Mouse (Mus musculus): ENCODE results near the gene Zdhhc14. TPM values are rescaled to one million over a fixed set of nuclear protein-coding genes. Genes with fewer than 3 reads are reported as not detected.

The Zdhhc14 gene
- polyA plus RNA-seq, 1 experiment from 2014 or later = 1.5 TPM

DNA sequence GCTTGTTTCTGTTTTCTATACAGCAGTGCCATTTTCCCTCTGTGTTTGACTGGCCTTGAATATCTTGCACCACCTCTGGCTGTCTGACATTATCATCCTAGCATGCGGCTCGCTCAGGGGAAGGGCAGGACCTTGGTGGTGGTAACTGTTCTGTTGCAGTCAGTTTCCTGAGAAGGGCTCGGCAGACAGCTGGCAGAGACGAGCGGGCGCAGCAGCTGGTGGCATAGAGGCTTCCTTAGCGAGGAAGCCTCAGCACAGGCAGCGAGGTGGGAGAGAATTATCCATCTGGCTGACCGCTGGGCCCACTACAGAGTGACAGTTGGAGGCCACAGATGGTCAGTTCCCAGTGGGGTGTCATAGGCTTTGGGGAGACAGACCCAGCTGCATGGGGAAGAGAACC is 18.2 kb downstream of the Zdhhc14 start:
- Histone ChIP-seq H3K27ac (replicated peaks) (no peak overlapping the region), H3K9me3 (replicated peaks) (no peaks in the 10 kb centered on the region), H3K36me3 (no peaks in the 10 kb centered on the region), H3K4me3 (no peak overlapping the region), H3K4me1 (no peaks in the 10 kb centered on the region), H3K27me3 (ENCODE audit: low read depth, poor library complexity, severe bottlenecking) (no peaks in the 10 kb centered on the region)
- no peak for DNase-seq (ENCODE audit: low spot score)
- WGBS = 92% methylated on average over 9 of the region's 9 CpGs

GRCm38 (mm10) chr17:5511724-5512123 is 19.4 kb downstream of the Zdhhc14 start:
- H3K4me1 ChIP-seq = no peaks in the 10 kb centered on the region
- 86% methylated on average over 6 of the region's 6 CpGs for WGBS
- H3K9me3 ChIP-seq (replicated peaks) = no peaks in the 10 kb centered on the region
- H3K4me3 ChIP-seq = no peak overlapping the region
- no peaks in the 10 kb centered on the region for H3K36me3 ChIP-seq
- no peak overlapping the region for H3K27ac ChIP-seq (replicated peaks)
- DNase-seq (ENCODE audit: low spot score) = no peak
- H3K27me3 ChIP-seq (ENCODE audit: low read depth, poor library complexity, severe bottlenecking) = no peaks in the 10 kb centered on the region

DNA sequence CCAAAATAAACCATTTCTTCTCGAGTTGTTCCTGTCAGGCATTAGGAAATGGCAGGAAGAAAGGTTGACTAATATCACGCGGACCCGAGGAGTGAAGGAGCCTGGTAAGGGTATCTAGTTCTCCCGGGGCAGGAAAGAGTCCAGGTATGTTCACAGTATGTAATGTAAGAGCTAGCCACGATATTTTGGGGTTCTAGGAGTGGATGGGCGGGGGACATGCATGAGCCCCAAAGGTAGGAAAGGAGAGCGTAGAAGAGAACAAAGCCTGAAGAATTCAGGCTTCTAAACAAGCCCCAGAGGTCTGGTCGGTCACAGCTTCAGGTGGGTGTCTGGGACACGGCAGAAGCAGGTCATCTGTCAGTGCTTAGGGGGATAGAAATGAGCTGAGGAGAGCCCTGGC is 27.1 kb downstream of the Zdhhc14 start:
- Histone ChIP-seq H3K27ac (replicated peaks) (no peak overlapping the region), H3K4me3 (no peak overlapping the region), H3K27me3 (ENCODE audit: low read depth, poor library complexity, severe bottlenecking) (no peaks in the 10 kb centered on the region), H3K9me3 (replicated peaks) (peaks cover 13% of the 10 kb centered on the region), H3K36me3 (no peaks in the 10 kb centered on the region), H3K4me1 (no peaks in the 10 kb centered on the region)
- no peak for DNase-seq (ENCODE audit: low spot score)
- 92% methylated on average over 10 of the region's 10 CpGs for WGBS

GRCm38 (mm10) chr17:5519910-5520592 is 27.7 kb downstream of the Zdhhc14 start:
- DNase-seq (ENCODE audit: low spot score) = no peak
- H3K9me3 ChIP-seq (replicated peaks) = peaks cover 13% of the 10 kb centered on the region
- H3K4me3 ChIP-seq = no peak overlapping the region
- H3K27ac ChIP-seq (replicated peaks) = no peak overlapping the region
- 87% methylated on average over 13 of the region's 13 CpGs for WGBS
- no peaks in the 10 kb centered on the region for H3K4me1 ChIP-seq
- no peaks in the 10 kb centered on the region for H3K36me3 ChIP-seq
- no peaks in the 10 kb centered on the region for H3K27me3 ChIP-seq (ENCODE audit: low read depth, poor library complexity, severe bottlenecking)

DNA sequence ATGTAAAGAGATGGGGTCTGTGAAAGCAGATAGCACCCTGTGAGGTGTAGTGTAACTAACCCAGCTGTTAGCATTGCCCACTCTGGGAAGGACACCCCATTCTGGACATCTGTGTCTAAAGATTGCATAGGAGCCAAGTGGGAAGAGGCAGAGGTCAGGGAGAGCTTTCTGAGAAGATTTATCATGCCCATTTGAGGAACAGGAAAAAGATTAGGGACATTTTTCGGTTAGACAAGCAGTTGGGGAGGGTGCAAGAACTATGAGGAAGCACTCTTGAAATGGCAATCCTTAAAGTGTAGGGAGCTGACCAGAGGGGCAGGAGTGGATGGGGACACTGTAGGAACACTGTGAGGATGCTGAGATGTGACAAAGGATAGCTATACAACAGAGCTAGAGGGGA is 29.2 kb downstream of the Zdhhc14 start:
- no peak overlapping the region for H3K27ac ChIP-seq (replicated peaks)
- H3K9me3 ChIP-seq (replicated peaks) = peaks cover 13% of the 10 kb centered on the region
- H3K4me3 ChIP-seq = no peak overlapping the region
- no peaks in the 10 kb centered on the region for H3K27me3 ChIP-seq (ENCODE audit: low read depth, poor library complexity, severe bottlenecking)
- no peaks in the 10 kb centered on the region for H3K4me1 ChIP-seq
- no peak for DNase-seq (ENCODE audit: low spot score)
- WGBS = 80% methylated on average over 1 of the region's 1 CpGs
- no peaks in the 10 kb centered on the region for H3K36me3 ChIP-seq

DNA sequence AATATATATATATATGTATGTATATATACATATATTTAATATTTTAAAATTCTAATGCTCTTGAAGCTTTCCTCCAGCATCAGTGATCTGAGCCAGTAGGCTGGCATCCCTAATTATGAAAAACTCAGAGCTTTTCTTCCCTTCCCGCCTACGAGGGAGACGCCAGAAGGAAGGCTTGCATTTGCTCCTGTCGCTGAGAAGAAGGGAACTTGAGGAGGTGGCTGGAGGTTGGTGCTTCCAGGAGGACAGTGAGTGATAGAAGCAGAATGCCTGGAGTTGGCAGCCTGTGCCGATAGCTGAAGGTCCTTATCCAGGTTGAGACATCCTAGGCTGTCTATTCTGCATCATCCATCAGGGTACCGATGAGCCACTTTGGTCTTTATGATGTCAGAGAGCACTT is 37.2 kb downstream of the Zdhhc14 start:
- Histone ChIP-seq H3K4me1 (no peaks in the 10 kb centered on the region), H3K4me3 (no peak overlapping the region), H3K9me3 (replicated peaks) (no peaks in the 10 kb centered on the region), H3K27ac (replicated peaks) (no peak overlapping the region), H3K27me3 (ENCODE audit: low read depth, poor library complexity, severe bottlenecking) (no peaks in the 10 kb centered on the region), H3K36me3 (no peaks in the 10 kb centered on the region)
- 84% methylated on average over 6 of the region's 6 CpGs for WGBS
- no peak for DNase-seq (ENCODE audit: low spot score)

GRCm38 (mm10) chr17:5532816-5533215 is 40.5 kb downstream of the Zdhhc14 start:
- Histone ChIP-seq H3K27me3 (ENCODE audit: low read depth, poor library complexity, severe bottlenecking) (no peaks in the 10 kb centered on the region), H3K4me1 (peaks cover 9% of the 10 kb centered on the region; the same call in 1 of the 2 replicates), H3K27ac (replicated peaks) (no peak overlapping the region), H3K4me3 (no peak overlapping the region), H3K9me3 (replicated peaks) (no peaks in the 10 kb centered on the region), H3K36me3 (no peaks in the 10 kb centered on the region)
- no peak for DNase-seq (ENCODE audit: low spot score)
- 42% methylated on average over 5 of the region's 5 CpGs for WGBS

- Histone ChIP-seq H3K9me3 (replicated peaks) (no peaks in the 10 kb centered on the region), H3K4me3 (no peak overlapping the region), H3K4me1 (peaks cover 9% of the 10 kb centered on the region; the same call in 1 of the 2 replicates), H3K27ac (replicated peaks) (no peak overlapping the region), H3K27me3 (ENCODE audit: low read depth, poor library complexity, severe bottlenecking) (no peaks in the 10 kb centered on the region), H3K36me3 (no peaks in the 10 kb centered on the region)
- 0% methylated on average over 1 of the region's 4 CpGs for WGBS
- DNase-seq (ENCODE audit: low spot score) = peak; percentile 35
These were observed 43.0 kb downstream of the Zdhhc14 start for GRCm38 (mm10) chr17:5535357-5535756.

- Histone ChIP-seq H3K9me3 (replicated peaks) (no peaks in the 10 kb centered on the region), H3K36me3 (no peaks in the 10 kb centered on the region), H3K4me3 (no peak overlapping the region), H3K27me3 (ENCODE audit: low read depth, poor library complexity, severe bottlenecking) (no peaks in the 10 kb centered on the region), H3K27ac (replicated peaks) (no peak overlapping the region), H3K4me1 (peaks cover 9% of the 10 kb centered on the region; the same call in 1 of the 2 replicates)
- no peak for DNase-seq (ENCODE audit: low spot score)
- WGBS = 80% methylated on average over 10 of the region's 12 CpGs
These were observed 44.1 kb downstream of the Zdhhc14 start for GRCm38 (mm10) chr17:5536259-5537094.

DNA sequence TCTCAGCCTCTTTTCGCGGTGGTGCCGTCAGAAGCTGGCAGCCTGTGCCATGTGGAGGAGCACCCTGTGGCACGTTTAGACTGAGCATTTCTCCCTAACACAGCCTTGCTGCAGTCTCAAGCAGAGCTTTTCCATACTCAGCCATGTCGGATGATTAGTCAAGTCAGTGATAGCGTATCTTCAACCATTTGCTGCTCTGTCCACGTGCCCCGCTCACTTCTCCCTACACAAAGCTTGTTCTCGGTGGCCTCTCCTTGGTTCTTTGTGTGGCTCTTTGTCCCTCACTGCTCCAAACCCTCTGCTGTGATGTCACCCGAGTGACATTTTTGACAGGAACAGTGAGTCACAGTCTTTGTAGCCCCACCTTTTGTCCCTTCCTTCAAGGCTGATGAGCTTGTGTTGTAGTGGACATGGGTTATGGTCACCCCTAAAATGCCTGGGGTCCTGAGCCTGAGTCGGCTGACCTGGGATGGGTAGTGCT is 44.8 kb downstream of the Zdhhc14 start:
- WGBS = 78% methylated on average over 11 of the region's 11 CpGs
- no peak for DNase-seq (ENCODE audit: low spot score)
- no peak overlapping the region for H3K27ac ChIP-seq (replicated peaks)
- no peak overlapping the region for H3K4me3 ChIP-seq
- H3K27me3 ChIP-seq (ENCODE audit: low read depth, poor library complexity, severe bottlenecking) = no peaks in the 10 kb centered on the region
- H3K9me3 ChIP-seq (replicated peaks) = no peaks in the 10 kb centered on the region
- H3K4me1 ChIP-seq = peaks cover 9% of the 10 kb centered on the region; the same call in 1 of the 2 replicates
- H3K36me3 ChIP-seq = no peaks in the 10 kb centered on the region

- Histone ChIP-seq H3K27me3 (ENCODE audit: low read depth, poor library complexity, severe bottlenecking) (no peaks in the 10 kb centered on the region), H3K36me3 (no peaks in the 10 kb centered on the region), H3K27ac (replicated peaks) (no peak overlapping the region), H3K9me3 (replicated peaks) (no peaks in the 10 kb centered on the region), H3K4me3 (no peak overlapping the region), H3K4me1 (peaks cover 2% of the 10 kb centered on the region; the same call in 1 of the 2 replicates)
- no peak for DNase-seq (ENCODE audit: low spot score)
- 79% methylated on average over 2 of the region's 2 CpGs for WGBS
These were observed 49.8 kb downstream of the Zdhhc14 start for GRCm38 (mm10) chr17:5542177-5542576.

GRCm38 (mm10) chr17:5544065-5544464 is 51.7 kb downstream of the Zdhhc14 start:
- H3K4me3 ChIP-seq = no peak overlapping the region
- H3K27ac ChIP-seq (replicated peaks) = no peak overlapping the region
- no peaks in the 10 kb centered on the region for H3K4me1 ChIP-seq
- DNase-seq (ENCODE audit: low spot score) = no peak
- H3K9me3 ChIP-seq (replicated peaks) = no peaks in the 10 kb centered on the region
- no peaks in the 10 kb centered on the region for H3K36me3 ChIP-seq
- WGBS = 77% methylated on average over 5 of the region's 5 CpGs
- H3K27me3 ChIP-seq (ENCODE audit: low read depth, poor library complexity, severe bottlenecking) = no peaks in the 10 kb centered on the region

DNA sequence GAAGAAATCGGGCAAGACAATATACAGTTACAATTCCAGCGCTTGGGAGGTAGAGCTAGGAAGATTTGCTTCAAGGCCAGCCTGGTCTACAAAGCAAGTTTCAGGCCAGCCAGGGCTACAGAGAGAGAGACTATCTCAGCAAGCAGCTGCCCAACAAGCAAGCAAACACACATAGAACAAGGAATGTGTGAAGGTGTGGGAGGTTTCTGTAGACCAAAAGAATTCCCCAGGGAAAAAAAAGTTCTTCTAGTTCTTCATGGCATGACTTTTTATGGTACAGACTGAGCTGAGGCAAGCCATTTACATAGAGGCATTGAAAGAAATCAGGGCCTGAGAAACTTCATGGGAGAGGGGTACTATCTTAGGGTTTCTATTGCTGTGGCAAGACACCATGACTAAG is 52.7 kb downstream of the Zdhhc14 start:
- 98% methylated on average over 2 of the region's 2 CpGs for WGBS
- Histone ChIP-seq H3K4me1 (no peaks in the 10 kb centered on the region), H3K27ac (replicated peaks) (no peak overlapping the region), H3K36me3 (no peaks in the 10 kb centered on the region), H3K4me3 (no peak overlapping the region), H3K27me3 (ENCODE audit: low read depth, poor library complexity, severe bottlenecking) (no peaks in the 10 kb centered on the region), H3K9me3 (replicated peaks) (no peaks in the 10 kb centered on the region)
- DNase-seq (ENCODE audit: low spot score) = no peak

Data from midbrain, embryonic 10.5 days (tissue).